Mouse (Mus musculus) small intestine, adult 2 months (tissue): ENCODE measurements around the gene Zfp850. TPM values are rescaled to one million over a fixed set of nuclear protein-coding genes. Genes with fewer than 3 reads are reported as not detected.
"Not testable (repeated sequence)": the region's sequence is repeated elsewhere in the genome, so short reads cannot be mapped to it uniquely, and the experiment has no call there.

Experiments used
- H3K27ac ChIP-seq: fragments of 200-500 bp; 2 replicates; pipeline ENCODE4 v1.5.1; 2012; ENCODE audit warnings: low read depth, low read length, control low read depth, inconsistent platforms; ENCODE audit not compliant: insufficient read depth
- H3K27me3 ChIP-seq: fragments of 200-500 bp; 2 replicates; pipeline ENCODE4 v1.6.1; 2012; ENCODE audit warnings: mild to moderate bottlenecking, moderate library complexity, low read length, inconsistent platforms; ENCODE audit not compliant: control insufficient read depth, insufficient read depth
- H3K36me3 ChIP-seq: fragments of 200-500 bp; 2 replicates; pipeline ENCODE4 v1.6.1; 2012; ENCODE audit warnings: mild to moderate bottlenecking, low read length, control low read depth, inconsistent platforms; ENCODE audit not compliant: control insufficient read depth, insufficient read depth
- H3K4me1 ChIP-seq: fragments of 200-500 bp; 2 replicates; pipeline ENCODE4 v1.6.1; 2012; ENCODE audit warnings: low read length, inconsistent platforms, mixed read lengths; ENCODE audit not compliant: control insufficient read depth, insufficient read depth, insufficient read length
- H3K4me3 ChIP-seq: fragments of 200-500 bp; 2 replicates; pipeline ENCODE4 v1.5.1; 2012; ENCODE audit warnings: low read depth, mild to moderate bottlenecking, control low read depth, inconsistent platforms, low read length, moderate library complexity
- CTCF ChIP-seq: fragments of 200-500 bp; IDR thresholded peaks from 2 replicates; pipeline ENCODE4 v1.5.1; 2012; ENCODE audit warnings: low read depth, mild to moderate bottlenecking, control low read depth, inconsistent platforms, low read length, moderate library complexity, mixed read lengths; ENCODE audit not compliant: insufficient replicate concordance, insufficient read length; ENCODE audit errors: extremely low read depth
- POLR2A ChIP-seq: fragments of 200-500 bp; IDR thresholded peaks from 2 replicates; pipeline ENCODE4 v1.6.1; 2012; ENCODE audit warnings: low read depth, mild to moderate bottlenecking, control low read depth, inconsistent platforms, low read length, moderate library complexity
- WGBS: fragments of 180-500 bp; shearing (Covaris S2); methylation state at CpG from one replicate; pipeline ENCODE4 v1.1.7; 2018; 5-methylcytosine and 5-hydroxymethylcytosine counted together
- polyA plus RNA-seq: library from polyadenylated mRNA; depleted of rRNA; stranded (reverse); fragments of >200 nt; gene quantifications from 2 replicates; pipeline ENCODE4 v1.2.3, GENCODE M21; 2012; rRNA removed

Zfp850 gene
- polyA plus RNA-seq, 1 experiment, result 0.23 TPM

- TF ChIP-seq POLR2A, result no peak
- TF ChIP-seq CTCF, result no peak
These were observed 513 bp upstream of the Zfp850 start for GRCm38 (mm10) chr7:28014445-28014810.

DNA sequence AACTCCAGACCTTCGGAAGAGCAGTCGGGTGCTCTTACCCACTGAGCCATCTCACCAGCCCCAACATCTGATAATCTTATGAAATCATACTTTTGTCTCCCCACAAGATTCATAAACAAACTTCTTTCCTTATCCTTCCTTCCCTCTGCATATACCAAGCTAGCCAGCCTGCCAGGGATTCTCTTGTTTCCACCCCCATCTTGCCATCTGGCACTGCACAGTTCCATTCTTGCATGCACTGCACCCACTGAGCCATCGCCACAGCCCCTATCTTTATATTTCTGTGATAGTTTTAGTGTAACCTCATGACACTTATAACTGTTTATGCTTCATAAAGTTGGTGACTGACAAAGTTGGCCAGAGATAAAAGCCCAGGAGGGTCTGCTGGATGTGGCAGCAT lies 3.6 kb downstream of the Zfp850 start:
- Histone ChIP-seq H3K4me1 (no peaks in the 10 kb centered on the region), H3K4me3 (no peak overlapping the region), H3K27ac (no peak overlapping the region), H3K27me3 (no peaks in the 10 kb centered on the region), H3K36me3 (peaks cover 9% of the 10 kb centered on the region)
- 96% methylated on average over 3 of the region's 3 CpGs for WGBS
- no peak for TF ChIP-seq POLR2A
- no peak for TF ChIP-seq CTCF

More at GRCm38 (mm10) chr7:28014445-28014810, 513 bp upstream of the Zfp850 start:
- H3K27me3 ChIP-seq, result no peaks in the 10 kb centered on the region
- H3K27ac ChIP-seq, result no peak overlapping the region
- H3K4me1 ChIP-seq, result no peaks in the 10 kb centered on the region
- H3K4me3 ChIP-seq, result peak overlapping the region; percentile 80
- 20% methylated on average over 7 of the region's 7 CpGs for WGBS
- 0 out of 2 replicates have a peak, but pooled peaks cover 1% of the 10 kb centered on the region for H3K36me3 ChIP-seq

DNA sequence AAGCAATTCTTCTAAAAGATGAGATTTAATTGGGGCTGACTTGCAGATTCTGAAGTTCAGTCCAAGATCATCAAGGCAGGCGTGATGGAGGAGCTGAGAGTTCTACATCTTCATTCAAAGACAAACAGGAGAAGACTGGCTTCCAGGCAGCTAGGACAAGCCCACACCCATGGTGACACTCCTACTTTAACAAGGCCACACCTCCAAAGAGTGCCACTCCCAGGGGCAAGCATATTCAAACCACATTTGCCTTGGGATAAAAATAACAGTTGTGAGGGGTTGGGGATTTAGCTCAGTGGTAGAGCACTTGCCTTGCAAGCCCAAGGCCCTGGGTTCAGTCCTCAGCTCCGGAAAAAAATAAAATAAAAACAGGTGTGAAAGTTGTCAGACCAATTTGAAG lies 31.7 kb downstream of the Zfp850 start:
- Histone ChIP-seq H3K27me3 (no peaks in the 10 kb centered on the region), H3K36me3 (no peaks in the 10 kb centered on the region), H3K4me1 (0 out of 2 replicates have a peak, but pooled peaks cover 3% of the 10 kb centered on the region), H3K4me3 (no peak overlapping the region), H3K27ac (no peak overlapping the region)
- 74% methylated on average over 2 of the region's 2 CpGs for WGBS
- TF ChIP-seq CTCF (no peak), POLR2A (no peak)

- Histone ChIP-seq H3K27me3 (no peaks in the 10 kb centered on the region), H3K36me3 (peaks cover 3% of the 10 kb centered on the region; the same call in 1 of the 2 replicates), H3K4me3 (peak within 1 kb of the TSS; percentile 85), H3K4me1 (0 out of 2 replicates have a peak, but pooled peaks cover 3% of the 10 kb centered on the region), H3K27ac (peak within 1 kb of the TSS; percentile 81)
- TF ChIP-seq CTCF (peak; percentile 9; the same call in 1 of the 2 replicates), POLR2A (peak; percentile 46; the same call in 1 of the 2 replicates)
- under 1% methylated on average over 29 of the region's 29 CpGs for WGBS
These were observed 35.0 kb downstream of the Zfp850 start, which contains the start of gene Zfp780b for GRCm38 (mm10) chr7:27978683-27979528. TSS of gene Zfp780b (minus strand) at chr7:27979171.

- not testable (repeated sequence) for H3K4me1 ChIP-seq, H3K27me3 ChIP-seq, H3K36me3 ChIP-seq, H3K4me3 ChIP-seq, H3K27ac ChIP-seq
- 94% methylated on average over 13 of the region's 13 CpGs for whole genome bisulfite sequencing
These were observed 64.5 kb downstream of the Zfp850 start for GRCm38 (mm10) chr7:27949451-27949850.

DNA sequence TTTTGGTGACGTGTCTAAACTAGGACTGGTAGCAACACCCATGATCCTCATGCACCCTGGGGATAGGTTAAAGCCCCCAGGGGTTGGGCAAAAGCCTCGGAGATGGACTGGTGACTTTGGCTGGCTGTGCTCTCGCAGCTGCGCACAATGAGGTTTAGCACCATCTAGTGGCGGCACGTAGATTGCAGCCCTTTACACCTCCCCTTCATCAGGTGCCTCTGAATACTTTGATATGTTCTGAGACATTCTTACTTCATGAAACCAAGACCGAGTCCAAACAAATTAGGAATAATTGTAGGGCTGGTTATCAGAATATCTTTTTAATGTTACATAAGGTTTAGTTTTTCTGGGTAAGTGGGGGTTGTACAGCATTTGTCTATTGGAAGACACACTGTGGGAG lies 72.0 kb downstream of the Zfp850 start:
- WGBS, result 20% methylated on average over 5 of the region's 7 CpGs
- not testable (repeated sequence) for H3K36me3 ChIP-seq, H3K27me3 ChIP-seq, H3K4me3 ChIP-seq, H3K4me1 ChIP-seq, H3K27ac ChIP-seq
- TF ChIP-seq CTCF, result peak; percentile 13; the same call in 1 of the 2 replicates

Other genes starting within 250 kb of the Zfp850 start
- gene Zfp626, start 206.9 kb downstream of the Zfp850 start, polyA plus RNA-seq, result 0.09 and 0.15 TPM in 2 replicates
- gene Zfp59, start 175.5 kb downstream of the Zfp850 start, polyA plus RNA-seq, result 0.11 and 0.13 TPM in 2 replicates
- 0.11 and 0.13 TPM in 2 replicates for gene Zfp607a, start 156.6 kb downstream of the Zfp850 start, polyA plus RNA-seq
- 0.39 and 0.48 TPM in 2 replicates for gene Zfp974, start 84.7 kb downstream of the Zfp850 start, polyA plus RNA-seq
- gene Zfp780b, start 34.9 kb downstream of the Zfp850 start, polyA plus RNA-seq, result 0.22 and 0.62 TPM in 2 replicates
- 51.2 and 74.1 TPM in 2 replicates for gene Psmc4, start 36.0 kb upstream of the Zfp850 start, polyA plus RNA-seq
- 1,238 and 3,973 TPM in 2 replicates for gene Fcgbp, start 57.1 kb upstream of the Zfp850 start, polyA plus RNA-seq
- gene 9530053A07Rik, start 115.4 kb upstream of the Zfp850 start, polyA plus RNA-seq, result 0.01 and 0.57 TPM in 2 replicates
- gene Fbl, start 155.6 kb upstream of the Zfp850 start, polyA plus RNA-seq, result 15.7 and 26.6 TPM in 2 replicates
- gene Dyrk1b, start 165.4 kb upstream of the Zfp850 start, polyA plus RNA-seq, result 19.0 and 58.6 TPM in 2 replicates